In the genomic region with DNA sequence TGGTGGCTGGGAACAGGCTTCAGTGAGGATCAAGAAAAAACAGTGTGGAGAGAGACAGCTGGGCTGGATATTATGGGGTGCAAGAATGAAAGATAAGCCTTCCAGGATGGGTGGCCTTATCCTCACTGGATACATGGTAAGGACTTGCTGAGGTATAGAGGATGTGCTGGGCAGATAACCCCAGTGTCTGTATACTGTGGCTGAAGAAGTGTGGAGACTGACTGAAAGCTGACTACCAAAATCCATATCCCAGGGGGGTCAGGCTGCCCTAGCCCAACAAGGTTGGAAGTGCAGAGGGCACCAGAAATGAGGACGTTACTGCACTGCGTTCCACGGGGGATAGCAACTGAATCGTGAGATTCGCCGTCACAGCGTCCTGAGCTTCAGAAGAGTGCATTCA, we compare ENCODE assay signal across 15 mouse cellular contexts.
A peak's percentile ranks its signal among the peaks of the same experiment; 100 is the strongest.
DNase-seq lines count a peak whose midpoint lies in the region; ATAC-seq lines count a peak whose summit lies in the region.
"Had no signal": no experiment of that assay in that cellular context is flagged by ENCODE, and none has a peak within 500 bp of the region (broad histone marks: within the 10 kb centered on the region; RNA-seq: fewer than 3 reads in every experiment).

No protein-coding gene starts in this region.

- ATAC-seq in lung, embryonic 16.5 days (ENCODE audit: low read depth): 0 out of 2 replicates have a peak, but pooled peaks have one; percentile 31
- ATAC-seq in embryonic facial prominence, embryonic 15.5 days (ENCODE audit: insufficient number of reproducible peaks, low FRiP score, low TSS enrichment, low read depth): no peak; the same call in 1 of the 2 replicates
- ATAC-seq: CD4-positive, CD25-positive, alpha-beta regulatory T cell, adult 4 months had no signal

- DNase-seq in cerebellum, adult 11 months: peak; percentile 12
- DNase-seq in cerebellum, adult 9-10 months: no peak
- peak; percentile 75 for DNase-seq in heart, adult 11 months
- no peak for DNase-seq in heart, adult 9 months (ENCODE audit: low spot score in 2 of 2)
- no peak for DNase-seq in lung, postnatal 10 days
- DNase-seq: adrenal gland, adult 8-10 months; B cell, adult 2 months had no signal

- H3K36me3 ChIP-seq in lung, embryonic 16.5 days (ENCODE audit: control insufficient read depth, insufficient read depth, low read length): no peaks in the 10 kb centered on the region
- no peaks in the 10 kb centered on the region for H3K36me3 ChIP-seq in embryonic facial prominence, embryonic 15.5 days
- H3K36me3 ChIP-seq: forebrain, embryonic 15.5 days; G1E; heart, embryonic 15.5 days had no signal

- H3K9ac ChIP-seq in lung, embryonic 16.5 days (ENCODE audit: low read length): no peak overlapping the region
- H3K9ac ChIP-seq in embryonic facial prominence, embryonic 15.5 days: no peak overlapping the region
- H3K9ac ChIP-seq: forebrain, embryonic 15.5 days; heart, embryonic 15.5 days; hindbrain, embryonic 14.5 days had no signal

- H3K4me3 ChIP-seq in lung, embryonic 16.5 days (ENCODE audit: low read length): no peak overlapping the region
- no peak overlapping the region for H3K4me3 ChIP-seq in embryonic facial prominence, embryonic 15.5 days (replicated peaks)
- H3K4me3 ChIP-seq: forebrain, embryonic 15.5 days; heart, embryonic 15.5 days had no signal

- no peak overlapping the region for H3K27ac ChIP-seq in lung, embryonic 16.5 days (ENCODE audit: low read length)
- 0 out of 2 replicates have a peak overlapping the region, but pooled peaks have one; percentile 40 for H3K27ac ChIP-seq in embryonic facial prominence, embryonic 15.5 days (replicated peaks)
- H3K27ac ChIP-seq: heart, embryonic 15.5 days had no signal

- no peak overlapping the region for H3K4me2 ChIP-seq in lung, embryonic 16.5 days (ENCODE audit: low read depth, low read length)
- no peak overlapping the region for H3K4me2 ChIP-seq in embryonic facial prominence, embryonic 15.5 days (replicated peaks)
- H3K4me2 ChIP-seq: forebrain, embryonic 15.5 days; heart, embryonic 11.5 days; heart, embryonic 15.5 days; hindbrain, embryonic 14.5 days had no signal

- H3K27me3 ChIP-seq in lung, embryonic 16.5 days (ENCODE audit: control insufficient read depth, insufficient read depth, low read depth, low read length): no peaks in the 10 kb centered on the region
- no peaks in the 10 kb centered on the region for H3K27me3 ChIP-seq in embryonic facial prominence, embryonic 15.5 days
- H3K27me3 ChIP-seq: forebrain, embryonic 15.5 days; heart, embryonic 15.5 days had no signal

- 91% methylated on average over 7 of the region's 7 CpGs for WGBS in lung, embryonic 16.5 days
- WGBS in embryonic facial prominence, embryonic 15.5 days: 91% methylated on average over 7 of the region's 7 CpGs

- no peaks in the 10 kb centered on the region for H3K4me1 ChIP-seq in lung, embryonic 16.5 days (replicated peaks; ENCODE audit: control insufficient read depth, insufficient read depth, low read length)
- H3K4me1 ChIP-seq in embryonic facial prominence, embryonic 15.5 days: peaks cover 15% of the 10 kb centered on the region
- H3K4me1 ChIP-seq: heart, embryonic 15.5 days had no signal

- no peaks in the 10 kb centered on the region for H3K9me3 ChIP-seq in lung, embryonic 16.5 days (ENCODE audit: control insufficient read depth, low read length)
- no peaks in the 10 kb centered on the region for H3K9me3 ChIP-seq in embryonic facial prominence, embryonic 15.5 days (replicated peaks)
- H3K9me3 ChIP-seq: forebrain, embryonic 15.5 days; G1E; heart, embryonic 15.5 days had no signal

Comparison
In these comparisons a context has a peak if more than half of its experiments do, and no peak if none do; other contexts are left out.
1. DNase-seq: peak in cerebellum, adult 11 months (single experiment) and heart, adult 11 months (single experiment); none in cerebellum, adult 9-10 months (single experiment), heart, adult 9 months (0 of 2) and lung, postnatal 10 days (single experiment).